10 mouse cellular contexts compared by ENCODE assay signal in the genomic region with DNA sequence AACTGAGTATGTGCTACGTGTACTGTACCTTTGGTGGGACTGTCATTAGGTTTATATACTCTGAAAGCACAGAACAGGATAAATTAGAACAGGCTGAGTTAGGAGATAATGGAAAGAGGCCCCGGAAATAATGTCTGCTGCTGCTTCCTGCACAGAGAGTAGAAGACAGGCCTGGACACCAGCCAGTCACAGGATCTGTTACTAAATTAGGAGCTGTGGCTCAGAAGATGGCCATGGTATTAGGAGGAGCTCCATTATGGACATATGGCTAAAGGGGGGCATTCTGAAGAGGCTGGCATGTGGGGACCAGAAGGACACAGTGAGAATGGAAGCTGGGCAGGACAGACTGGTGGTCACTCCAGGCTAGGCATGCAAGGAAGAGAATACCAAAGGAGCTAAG. TPM values are rescaled to one million over a fixed set of nuclear protein-coding genes. Genes with fewer than 3 reads are reported as not detected.
DNase-seq lines count a peak whose midpoint lies in the region; ATAC-seq lines count a peak whose summit lies in the region.
"Had no signal": no experiment of that assay in that cellular context is flagged by ENCODE, and none has a peak within 500 bp of the region (broad histone marks: within the 10 kb centered on the region; RNA-seq: fewer than 3 reads in every experiment).

No protein-coding gene starts in this region.

- ATAC-seq in megakaryocyte, adult 5-6 weeks (ENCODE audit: poor library complexity, severe bottlenecking), result no peak
- ATAC-seq: hindbrain, postnatal 0 days had no signal

- peaks cover 99% of the 10 kb centered on the region for H3K4me1 ChIP-seq in megakaryocyte, embryonic 14.5 days

- no peaks in the 10 kb centered on the region for H3K27me3 ChIP-seq in megakaryocyte, embryonic 14.5 days (replicated peaks)
- H3K27me3 ChIP-seq: embryonic facial prominence, embryonic 15.5 days had no signal

- peaks cover 58% of the 10 kb centered on the region for H3K36me3 ChIP-seq in megakaryocyte, embryonic 14.5 days (replicated peaks; ENCODE audit: low read length)

- no peaks in the 10 kb centered on the region for H3K9me3 ChIP-seq in megakaryocyte, embryonic 14.5 days
- H3K9me3 ChIP-seq: embryonic facial prominence, embryonic 15.5 days had no signal

- intact Hi-C loops in gastrocnemius, postnatal 36 days (cut with DNase I), result no loop called here
- intact Hi-C loops in gastrocnemius, postnatal 14 days (cut with DNase I; ENCODE audit: low total_unique reads), result no loop called here

- DNase-seq in gastrocnemius, adult 8-10 months (ENCODE audit: low spot score in 2 of 2), result peak; percentile 40 to 56
- no peak for DNase-seq in gastrocnemius, postnatal 36 days
- DNase-seq in gastrocnemius, postnatal 14 days, result peak; percentile 42
- DNase-seq in lung, postnatal 36 days, result peak; percentile 10
- no peak for DNase-seq in yolk sac, embryonic 10.5 days (ENCODE audit: low spot score)
- DNase-seq in kidney, postnatal 14 days, result no peak

- H3K4me3 ChIP-seq in megakaryocyte, embryonic 14.5 days (replicated peaks), result peak overlapping the region; percentile 79
- H3K4me3 ChIP-seq: embryonic facial prominence, embryonic 15.5 days had no signal

RNA-seq across cellular contexts. Expression of a gene that starts 12.7 kb away (rescaled TPM):
- total RNA-seq in gastrocnemius, adult 8-10 months (2022), result 10 to 100 TPM; 49.2 to 59.3 (median 51.8) TPM
- total RNA-seq in gastrocnemius, postnatal 36 days (2021), result 10 to 100 TPM; 34.3 to 34.9 TPM
- 3.2 and 4.7 TPM in 2 replicates for polyA plus RNA-seq in megakaryocyte, embryonic 14.5 days (2012; ENCODE audit: insufficient read depth, low replicate concordance)
- total RNA-seq in megakaryocyte, adult 5-6 weeks (2015), result 3.4 and 4.4 TPM in 2 replicates
- 10.2 and 24.2 TPM in 2 replicates for total RNA-seq in megakaryocyte, adult 5-6 weeks (2017)
- 10 to 100 TPM; 24.9 to 27.4 TPM for total RNA-seq in gastrocnemius, postnatal 14 days (2021)

RNA-seq across cellular contexts. Expression of a gene that starts 51.1 kb away (rescaled TPM):
- total RNA-seq in gastrocnemius, adult 8-10 months (2022), result 100 to 1,000 TPM; 223 to 283 (median 240) TPM
- 100 to 1,000 TPM; 197 to 239 TPM for total RNA-seq in gastrocnemius, postnatal 36 days (2021)
- polyA plus RNA-seq in megakaryocyte, embryonic 14.5 days (2012; ENCODE audit: insufficient read depth, low replicate concordance), result 9.0 and 55.5 TPM in 2 replicates
- 39.8 TPM in 2 replicates for total RNA-seq in megakaryocyte, adult 5-6 weeks (2015)
- 19.0 and 20.9 TPM in 2 replicates for total RNA-seq in megakaryocyte, adult 5-6 weeks (2017)
- 100 to 1,000 TPM; 187 to 194 TPM for total RNA-seq in gastrocnemius, postnatal 14 days (2021)

Comparison
In these comparisons a context has a peak if more than half of its experiments do, and no peak if none do; other contexts are left out.
1. DNase-seq: peak in gastrocnemius, adult 8-10 months (2 of 2), gastrocnemius, postnatal 14 days (single experiment) and lung, postnatal 36 days (single experiment); none in gastrocnemius, postnatal 36 days (0 of 2), yolk sac, embryonic 10.5 days (single experiment) and kidney, postnatal 14 days (single experiment).
2. RNA of a gene that starts 51.1 kb away (total RNA-seq): 223 to 283 TPM in gastrocnemius, adult 8-10 months, 197 to 239 TPM in gastrocnemius, postnatal 36 days and 187 to 194 TPM in gastrocnemius, postnatal 14 days; 19.0 to 39.8 TPM in megakaryocyte, adult 5-6 weeks; every median in the first group is over 4 times any median in the second.